Mouse (Mus musculus): ENCODE results near the gene Cdh13. TPM values are rescaled to one million over a fixed set of nuclear protein-coding genes. Genes with fewer than 3 reads are reported as not detected.

Gene Cdh13
- polyA plus RNA-seq, 1 experiment from 2014 or later = 20.0 TPM

- WGBS = 58% methylated on average over 12 of the region's 12 CpGs
- Histone ChIP-seq H3K9ac (no peak overlapping the region), H3K4me3 (replicated peaks) (no peak overlapping the region), H3K4me1 (no peaks in the 10 kb centered on the region), H3K9me3 (replicated peaks) (no peaks in the 10 kb centered on the region), H3K4me2 (replicated peaks) (no peak overlapping the region), H3K36me3 (no peaks in the 10 kb centered on the region), H3K27ac (replicated peaks) (no peak overlapping the region), H3K27me3 (no peaks in the 10 kb centered on the region)
- no peak for ATAC-seq (ENCODE audit: insufficient number of reproducible peaks, low FRiP score, low TSS enrichment, low read depth)
Observed at GRCm38 (mm10) chr8:118852861-118853260, 569.3 kb downstream of the Cdh13 start.

- ATAC-seq (ENCODE audit: insufficient number of reproducible peaks, low FRiP score, low TSS enrichment, low read depth) = no peak
- Histone ChIP-seq H3K4me1 (no peaks in the 10 kb centered on the region), H3K9ac (no peak overlapping the region), H3K27ac (replicated peaks) (no peak overlapping the region), H3K36me3 (no peaks in the 10 kb centered on the region), H3K9me3 (replicated peaks) (no peaks in the 10 kb centered on the region), H3K4me3 (replicated peaks) (no peak overlapping the region), H3K27me3 (no peaks in the 10 kb centered on the region), H3K4me2 (replicated peaks) (no peak overlapping the region)
- 74% methylated on average over 8 of the region's 8 CpGs for WGBS
Observed at GRCm38 (mm10) chr8:118854656-118855055, 571.1 kb downstream of the Cdh13 start.

GRCm38 (mm10) chr8:118866332-118866731 is 582.8 kb downstream of the Cdh13 start:
- no peaks in the 10 kb centered on the region for H3K27me3 ChIP-seq
- 65% methylated on average over 6 of the region's 6 CpGs for WGBS

DNA sequence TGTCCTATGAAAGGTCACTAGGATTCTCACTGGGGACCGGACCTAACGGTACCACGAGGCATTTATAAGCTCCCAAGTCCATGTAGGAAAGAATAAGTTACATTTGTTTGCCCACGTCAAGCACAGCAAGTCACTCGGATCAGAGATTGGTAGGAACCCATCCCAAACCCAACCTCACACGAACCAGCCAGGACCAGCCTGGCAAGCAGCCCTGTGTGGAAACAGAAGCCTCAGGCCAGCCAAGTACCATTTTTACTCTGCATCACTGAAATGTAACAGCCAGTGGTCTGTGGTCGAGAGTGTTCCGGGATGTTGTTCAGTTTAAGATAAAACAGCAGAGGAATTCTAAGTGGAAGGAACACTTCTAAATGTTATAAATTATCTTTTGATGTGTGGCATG is 587.2 kb downstream of the Cdh13 start:
- ATAC-seq (ENCODE audit: insufficient number of reproducible peaks, low FRiP score, low TSS enrichment, low read depth) = no peak

More at GRCm38 (mm10) chr8:118866332-118866731, 582.8 kb downstream of the Cdh13 start:
- Histone ChIP-seq H3K4me2 (replicated peaks) (no peak overlapping the region), H3K4me3 (replicated peaks) (no peak overlapping the region), H3K9ac (no peak overlapping the region), H3K9me3 (replicated peaks) (no peaks in the 10 kb centered on the region), H3K27ac (replicated peaks) (no peak overlapping the region), H3K4me1 (no peaks in the 10 kb centered on the region), H3K36me3 (no peaks in the 10 kb centered on the region)
- ATAC-seq (ENCODE audit: insufficient number of reproducible peaks, low FRiP score, low TSS enrichment, low read depth) = no peak

GRCm38 (mm10) chr8:118879939-118880825 is 596.6 kb downstream of the Cdh13 start:
- Histone ChIP-seq H3K9me3 (replicated peaks) (no peaks in the 10 kb centered on the region), H3K4me2 (replicated peaks) (no peak overlapping the region), H3K4me1 (no peaks in the 10 kb centered on the region; the same call in 1 of the 2 replicates), H3K9ac (no peak overlapping the region), H3K36me3 (no peaks in the 10 kb centered on the region), H3K27me3 (no peaks in the 10 kb centered on the region), H3K27ac (replicated peaks) (no peak overlapping the region), H3K4me3 (replicated peaks) (no peak overlapping the region)
- WGBS = 64% methylated on average over 11 of the region's 11 CpGs
- ATAC-seq (ENCODE audit: insufficient number of reproducible peaks, low FRiP score, low TSS enrichment, low read depth) = no peak

More for the DNA sequence above, 587.2 kb downstream of the Cdh13 start:
- Histone ChIP-seq H3K9me3 (replicated peaks) (no peaks in the 10 kb centered on the region), H3K36me3 (no peaks in the 10 kb centered on the region), H3K4me1 (no peaks in the 10 kb centered on the region), H3K27ac (replicated peaks) (no peak overlapping the region), H3K9ac (no peak overlapping the region), H3K4me3 (replicated peaks) (no peak overlapping the region), H3K4me2 (replicated peaks) (no peak overlapping the region), H3K27me3 (no peaks in the 10 kb centered on the region)
- 75% methylated on average over 8 of the region's 8 CpGs for WGBS

- Histone ChIP-seq H3K4me1 (no peaks in the 10 kb centered on the region; the same call in 1 of the 2 replicates), H3K27me3 (no peaks in the 10 kb centered on the region), H3K9me3 (replicated peaks) (no peaks in the 10 kb centered on the region), H3K36me3 (no peaks in the 10 kb centered on the region), H3K27ac (replicated peaks) (no peak overlapping the region), H3K4me3 (replicated peaks) (no peak overlapping the region), H3K4me2 (replicated peaks) (no peak overlapping the region), H3K9ac (no peak overlapping the region)
- WGBS = 72% methylated on average over 8 of the region's 8 CpGs
- no peak for ATAC-seq (ENCODE audit: insufficient number of reproducible peaks, low FRiP score, low TSS enrichment, low read depth)
Observed at GRCm38 (mm10) chr8:118884296-118884695, 600.8 kb downstream of the Cdh13 start.

GRCm38 (mm10) chr8:118884988-118885387 is 601.5 kb downstream of the Cdh13 start:
- Histone ChIP-seq H3K4me1 (no peaks in the 10 kb centered on the region; the same call in 1 of the 2 replicates), H3K36me3 (no peaks in the 10 kb centered on the region), H3K9ac (no peak overlapping the region), H3K4me3 (replicated peaks) (no peak overlapping the region), H3K4me2 (replicated peaks) (no peak overlapping the region), H3K27ac (replicated peaks) (no peak overlapping the region), H3K27me3 (no peaks in the 10 kb centered on the region), H3K9me3 (replicated peaks) (no peaks in the 10 kb centered on the region)
- ATAC-seq (ENCODE audit: insufficient number of reproducible peaks, low FRiP score, low TSS enrichment, low read depth) = no peak
- 43% methylated on average over 11 of the region's 11 CpGs for WGBS

DNA sequence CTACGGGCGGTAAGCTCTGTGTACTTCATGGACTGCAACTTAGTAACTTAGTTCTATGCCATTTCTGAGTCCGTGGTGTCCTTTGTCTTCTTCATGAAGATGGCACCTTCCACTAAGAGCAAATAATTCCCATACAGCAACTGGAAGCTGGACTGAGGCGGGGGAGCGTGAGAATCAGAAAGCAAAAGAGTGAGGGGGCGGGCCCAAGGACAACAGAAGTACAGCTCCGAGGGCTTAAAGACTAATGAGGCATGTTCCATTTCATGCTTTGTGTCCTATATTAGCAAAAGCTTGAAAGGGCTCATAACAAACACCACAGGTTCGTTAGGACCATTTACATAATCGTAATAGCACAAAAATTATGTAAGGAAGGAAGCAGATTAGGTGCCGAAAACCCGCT is 618.9 kb downstream of the Cdh13 start:
- Histone ChIP-seq H3K9me3 (replicated peaks) (no peaks in the 10 kb centered on the region), H3K9ac (no peak overlapping the region), H3K27me3 (no peaks in the 10 kb centered on the region), H3K27ac (replicated peaks) (no peak overlapping the region), H3K4me3 (replicated peaks) (no peak overlapping the region), H3K36me3 (no peaks in the 10 kb centered on the region), H3K4me1 (no peaks in the 10 kb centered on the region), H3K4me2 (replicated peaks) (no peak overlapping the region)
- no peak for ATAC-seq (ENCODE audit: insufficient number of reproducible peaks, low FRiP score, low TSS enrichment, low read depth)
- 85% methylated on average over 11 of the region's 11 CpGs for WGBS

GRCm38 (mm10) chr8:118916513-118916912 is 633.0 kb downstream of the Cdh13 start:
- Histone ChIP-seq H3K4me3 (replicated peaks) (no peak overlapping the region), H3K9ac (no peak overlapping the region), H3K4me2 (replicated peaks) (no peak overlapping the region), H3K36me3 (no peaks in the 10 kb centered on the region), H3K27me3 (no peaks in the 10 kb centered on the region), H3K27ac (replicated peaks) (no peak overlapping the region), H3K4me1 (no peaks in the 10 kb centered on the region), H3K9me3 (replicated peaks) (peaks cover 14% of the 10 kb centered on the region; the same call in 1 of the 2 replicates)
- no peak for ATAC-seq (ENCODE audit: insufficient number of reproducible peaks, low FRiP score, low TSS enrichment, low read depth)
- 88% methylated on average over 3 of the region's 3 CpGs for WGBS

DNA sequence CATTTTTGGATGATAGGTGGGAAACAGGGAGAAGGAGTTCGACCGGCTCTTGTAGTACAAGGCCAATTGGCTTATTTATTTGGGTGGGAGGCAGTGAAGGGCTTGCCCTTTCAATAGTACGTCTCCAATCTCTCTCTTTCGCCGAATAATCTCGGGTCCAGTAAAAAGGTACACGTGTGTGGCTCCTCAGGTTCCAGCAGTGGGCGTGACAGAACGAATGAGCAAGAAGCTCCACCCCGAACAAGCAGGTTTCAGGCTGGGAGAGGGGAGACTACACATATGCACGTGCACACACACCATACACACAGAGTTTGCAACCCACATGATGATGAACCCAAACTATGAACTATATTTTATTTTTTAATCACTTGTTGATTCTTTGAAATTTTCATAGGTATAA is 653.9 kb downstream of the Cdh13 start:
- no peak for ATAC-seq (ENCODE audit: insufficient number of reproducible peaks, low FRiP score, low TSS enrichment, low read depth)
- H3K27me3 ChIP-seq = no peaks in the 10 kb centered on the region
- H3K4me2 ChIP-seq (replicated peaks) = no peak overlapping the region
- WGBS = 18% methylated on average over 11 of the region's 11 CpGs
- no peak overlapping the region for H3K27ac ChIP-seq (replicated peaks)
- no peak overlapping the region for H3K9ac ChIP-seq
- no peaks in the 10 kb centered on the region for H3K9me3 ChIP-seq (replicated peaks)
- H3K4me3 ChIP-seq (replicated peaks) = no peak overlapping the region
- H3K36me3 ChIP-seq = no peaks in the 10 kb centered on the region
- no peaks in the 10 kb centered on the region for H3K4me1 ChIP-seq

DNA sequence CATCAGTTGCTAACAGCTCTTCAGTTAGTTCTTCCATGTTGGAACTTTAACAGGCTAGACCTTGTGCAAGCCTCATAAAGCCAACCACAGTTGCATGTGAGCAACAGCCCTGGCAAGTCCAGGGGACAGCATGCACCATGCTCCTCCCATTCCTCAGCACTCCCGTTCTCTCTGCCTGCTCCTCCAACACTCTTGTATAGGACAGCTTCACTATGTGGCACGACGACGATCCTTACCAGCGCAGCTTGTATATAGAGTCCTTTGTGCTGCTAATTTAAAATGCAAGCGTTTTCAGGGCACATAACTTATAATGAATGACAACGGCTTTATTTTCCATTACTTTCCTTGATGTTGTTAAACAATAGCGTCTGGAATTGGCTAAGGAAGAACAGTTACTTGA is 654.5 kb downstream of the Cdh13 start:
- WGBS = 28% methylated on average over 8 of the region's 8 CpGs
- ATAC-seq (ENCODE audit: insufficient number of reproducible peaks, low FRiP score, low TSS enrichment, low read depth) = no peak
- H3K9ac ChIP-seq = no peak overlapping the region
- no peaks in the 10 kb centered on the region for H3K27me3 ChIP-seq
- H3K4me1 ChIP-seq = no peaks in the 10 kb centered on the region
- H3K27ac ChIP-seq (replicated peaks) = no peak overlapping the region
- no peak overlapping the region for H3K4me2 ChIP-seq (replicated peaks)
- H3K4me3 ChIP-seq (replicated peaks) = no peak overlapping the region
- H3K9me3 ChIP-seq (replicated peaks) = no peaks in the 10 kb centered on the region
- no peaks in the 10 kb centered on the region for H3K36me3 ChIP-seq
